Mouse (Mus musculus): ENCODE measurements around the gene Zc3h12d.
A peak's percentile ranks its signal among the peaks of the same experiment; 100 is the strongest.
"Not testable (repeated sequence)": the region's sequence is repeated elsewhere in the genome, so short reads cannot be mapped to it uniquely, and the experiment has no call there.

The Zc3h12d gene

DNA sequence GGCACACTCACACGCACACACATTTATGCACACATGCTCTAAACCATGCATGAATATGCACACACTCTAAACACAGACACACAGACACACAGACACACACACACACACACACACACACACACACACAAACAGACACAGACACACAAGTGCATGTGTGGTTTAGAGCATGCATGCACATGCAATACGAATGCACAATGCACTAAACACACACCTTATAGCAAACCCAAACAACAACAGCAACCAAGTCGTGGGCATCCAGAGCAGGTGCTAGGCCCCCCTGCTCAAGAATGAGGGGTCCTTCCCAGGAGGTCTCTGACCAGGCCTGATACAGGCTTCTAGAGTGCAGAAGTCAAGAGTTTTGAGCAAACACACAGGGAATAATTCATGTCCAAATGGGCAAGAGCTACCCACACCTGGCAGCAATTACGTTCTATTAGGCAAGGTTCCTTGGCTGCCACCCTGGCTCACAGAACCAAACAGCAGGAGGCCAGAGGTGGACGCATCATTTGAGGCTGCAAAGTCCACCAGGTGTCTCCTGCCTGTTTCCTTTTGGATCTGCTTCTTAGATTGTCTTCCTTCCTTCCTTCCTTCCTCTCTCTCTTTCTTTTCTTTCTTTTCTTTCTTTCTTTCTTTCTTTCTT, 39.2 kb downstream of the Zc3h12d start:
- no peak for DNase-seq (ENCODE audit: low spot score)

DNA sequence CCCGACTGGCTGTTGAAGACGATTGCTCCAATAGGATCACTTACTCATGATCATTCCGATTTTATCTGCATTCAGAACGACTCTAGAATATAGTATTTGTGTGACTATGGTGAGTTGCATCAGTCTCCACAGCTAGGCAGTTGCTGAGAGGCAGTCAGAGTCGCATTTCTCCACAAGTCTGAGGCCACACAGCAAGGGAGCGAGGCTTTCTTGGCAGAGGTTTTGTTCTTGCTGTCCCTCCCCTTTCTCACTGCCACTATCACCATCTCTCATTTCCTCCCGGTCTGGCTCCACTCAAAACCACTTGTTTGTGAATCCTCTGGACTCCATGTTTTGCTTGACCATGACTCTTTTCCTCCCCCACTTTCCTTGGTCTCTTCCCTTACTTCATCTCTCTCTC, 41.9 kb downstream of the Zc3h12d start:
- no peak for DNase-seq (ENCODE audit: low spot score)

DNA sequence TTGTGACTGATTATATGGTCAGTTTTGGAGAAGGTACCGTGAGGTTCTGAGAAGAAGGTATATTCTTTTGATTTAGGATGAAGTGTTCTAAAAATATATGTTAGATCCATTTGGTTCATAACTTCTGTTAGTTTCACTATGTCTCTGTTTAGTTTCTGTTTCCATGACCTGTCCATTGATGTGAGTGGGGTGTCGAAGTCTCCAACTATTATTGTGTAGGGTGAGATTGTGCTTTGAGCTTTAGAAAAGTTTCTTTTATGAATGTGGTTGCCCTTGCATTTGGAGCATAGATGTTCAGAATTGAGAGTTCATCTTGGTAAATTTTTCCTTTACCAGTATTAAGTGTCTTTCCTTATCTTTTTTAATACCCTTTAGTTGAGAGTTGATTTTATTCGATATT, 48.0 kb downstream of the Zc3h12d start:
- DNase-seq (ENCODE audit: low spot score) = not testable (repeated sequence)

DNA sequence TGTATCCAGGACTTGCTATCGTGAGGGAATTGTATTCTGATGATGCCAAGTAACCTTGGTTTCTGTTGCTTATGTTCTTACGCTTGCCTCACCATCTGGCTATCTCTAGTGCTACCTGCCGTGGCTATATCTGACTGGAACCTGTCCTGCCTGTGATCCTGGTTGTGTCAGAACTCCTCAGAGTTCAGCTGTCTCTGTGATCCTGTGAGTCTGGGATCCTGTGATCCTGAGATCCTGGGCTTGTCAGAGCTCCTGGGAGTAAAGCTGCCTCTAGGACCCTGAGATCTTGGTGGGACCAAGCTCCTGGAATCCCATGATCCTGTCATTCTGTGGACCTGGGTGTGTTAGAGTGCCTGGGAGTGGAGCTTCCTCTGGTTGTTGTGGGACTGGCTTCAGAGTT, 49.7 kb downstream of the Zc3h12d start:
- DNase-seq (ENCODE audit: low spot score) = no peak

DNA sequence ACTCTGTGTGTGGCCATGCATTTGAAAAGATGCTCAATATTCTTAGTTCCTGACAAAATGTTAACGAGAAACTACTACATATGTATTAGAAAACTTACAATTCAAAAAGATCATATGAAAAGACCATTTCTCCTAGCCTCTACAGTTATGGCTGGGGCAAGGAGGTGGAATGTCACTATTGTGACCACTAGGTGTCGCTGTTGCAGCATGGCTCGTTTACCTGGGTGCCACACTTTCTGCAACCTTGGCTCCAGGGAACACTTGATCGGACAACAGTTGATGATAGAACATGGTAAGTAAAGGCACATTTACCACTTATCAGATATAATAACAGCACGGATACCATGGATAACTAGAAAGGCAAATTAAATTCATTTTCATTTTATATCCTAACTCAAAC, 51.3 kb downstream of the Zc3h12d start:
- peak; percentile 87 for DNase-seq (ENCODE audit: low spot score)

DNA sequence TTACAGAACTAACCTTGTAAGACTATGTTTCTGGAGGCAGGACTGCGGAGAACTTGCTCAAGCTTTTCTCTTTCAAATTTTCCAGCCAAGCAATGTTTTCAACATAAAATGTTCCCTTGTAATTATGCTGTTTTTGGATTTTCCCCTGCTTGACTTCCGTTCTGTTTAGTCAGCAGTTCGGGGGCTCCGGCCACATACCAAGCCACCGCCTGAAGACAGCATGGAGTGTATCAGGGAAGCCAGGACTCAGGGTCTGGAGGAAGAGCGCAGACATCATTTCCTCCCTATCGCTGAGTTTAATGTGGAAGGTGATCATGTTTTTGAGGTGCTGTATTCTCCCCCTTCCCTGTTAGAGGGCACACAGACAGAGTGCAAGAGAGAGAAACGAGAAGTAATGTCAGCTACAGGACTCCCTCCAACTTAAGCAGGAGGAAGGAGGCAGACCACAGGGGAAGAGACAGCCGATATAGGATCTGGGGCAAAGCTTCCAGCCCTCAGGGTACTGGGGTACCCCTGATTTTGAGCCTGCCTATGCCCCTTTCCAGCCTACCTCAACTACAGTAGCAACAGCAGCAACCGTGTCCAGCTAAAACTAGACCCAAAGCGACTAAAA, 56.1 kb downstream of the Zc3h12d start:
- DNase-seq (ENCODE audit: low spot score) = no peak

DNA sequence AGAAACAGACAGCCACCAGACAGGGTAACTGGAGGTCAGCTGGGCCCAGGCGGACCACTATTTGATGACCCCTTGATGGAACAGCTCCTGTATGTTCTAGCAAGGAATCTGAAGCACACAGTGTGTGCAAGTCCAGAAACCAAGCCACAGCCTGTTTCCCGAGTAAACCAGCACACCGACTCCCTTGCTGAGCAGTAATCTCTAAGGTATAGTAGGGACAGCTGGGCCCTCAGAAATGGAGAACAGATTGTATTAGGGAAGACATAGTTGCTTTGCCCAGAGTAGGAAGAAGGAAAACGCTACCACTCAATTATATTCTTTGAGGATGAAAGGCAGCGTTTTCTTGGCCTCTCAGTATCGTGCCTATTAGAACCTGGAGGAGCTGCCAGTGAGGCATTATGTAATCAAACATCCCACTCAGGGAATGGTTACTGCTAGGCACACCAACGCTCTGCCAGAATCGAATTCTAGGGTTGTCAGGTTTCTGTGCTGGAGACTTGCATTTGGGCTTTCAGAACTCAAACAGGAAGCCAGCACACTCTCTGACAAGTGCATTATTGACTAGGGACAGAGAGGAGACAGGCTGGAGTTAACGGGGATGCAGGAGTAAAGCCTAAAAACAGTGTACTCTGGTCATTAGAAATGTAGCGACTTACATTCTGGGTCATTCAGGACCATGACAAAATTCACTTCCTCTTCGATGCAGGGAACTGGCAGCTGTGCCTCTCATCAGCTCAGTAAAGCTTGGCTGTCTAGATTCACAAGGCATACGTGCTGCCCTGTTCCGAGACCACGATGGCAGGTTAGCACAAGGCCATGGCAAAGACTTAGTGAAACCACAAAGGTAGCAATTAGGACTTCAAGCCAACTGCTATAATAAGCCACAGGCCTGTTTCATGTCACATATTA, 68.7 kb downstream of the Zc3h12d start:
- DNase-seq (ENCODE audit: low spot score) = no peak

DNA sequence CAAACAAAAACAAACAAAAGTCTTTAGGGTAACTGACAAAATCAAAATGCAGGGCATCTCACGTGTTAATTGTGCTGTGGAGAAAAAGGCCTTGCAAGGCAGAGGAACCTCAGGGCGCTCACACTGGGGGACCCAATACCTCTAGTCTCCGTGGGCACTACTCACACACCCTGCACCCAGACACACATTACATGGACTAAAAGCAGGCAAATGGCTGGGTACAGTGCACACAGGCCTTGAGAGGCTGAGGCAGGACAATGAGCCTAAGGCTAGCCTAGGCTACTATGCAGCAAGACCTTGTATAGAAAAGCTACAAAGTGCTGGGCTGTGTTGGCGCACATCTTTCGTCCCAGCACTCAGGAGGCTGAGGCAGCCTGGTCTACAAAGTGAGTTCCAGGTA, 71.9 kb downstream of the Zc3h12d start:
- DNase-seq (ENCODE audit: low spot score) = no peak

DNA sequence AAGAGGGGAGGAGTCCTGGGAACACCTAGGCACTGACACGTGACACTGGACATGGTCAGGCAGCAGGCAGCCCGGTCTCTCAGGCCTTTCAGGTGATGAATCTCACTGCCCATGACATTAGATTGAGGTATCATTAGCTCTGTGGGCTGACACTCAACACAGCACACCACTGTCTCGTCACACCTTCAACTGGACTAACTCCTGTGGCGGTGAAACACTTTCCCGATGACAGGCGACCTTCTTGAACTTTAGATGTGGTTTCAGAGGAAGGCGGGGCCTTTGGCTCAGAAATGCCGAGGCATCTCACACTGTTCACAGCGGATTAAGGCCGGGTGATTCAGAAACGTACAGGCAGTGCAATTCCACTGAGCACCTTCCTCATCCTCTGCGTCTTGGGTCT, 74.9 kb downstream of the Zc3h12d start:
- DNase-seq (ENCODE audit: low spot score) = no peak

DNA sequence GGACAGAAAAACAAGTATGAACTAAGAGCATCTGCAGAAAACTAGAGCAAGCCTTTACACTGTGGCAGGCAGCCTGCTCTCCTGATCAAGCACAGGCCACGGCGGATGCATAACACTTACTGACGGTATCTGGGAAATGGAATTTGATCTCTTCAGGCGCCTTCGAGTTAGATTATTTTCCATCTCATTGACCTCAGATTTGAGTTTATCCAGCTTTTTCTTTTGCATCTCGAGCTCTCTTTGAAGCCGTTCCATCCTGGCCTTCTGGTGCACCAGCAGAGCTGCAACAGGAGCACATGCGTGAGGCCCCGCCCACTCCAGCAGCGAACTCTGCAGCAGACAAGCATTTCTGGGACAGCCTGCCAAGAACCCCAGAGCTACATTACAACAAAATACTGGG, 79.0 kb downstream of the Zc3h12d start:
- DNase-seq (ENCODE audit: low spot score) = no peak

All from embryo, embryonic 10.5 days (tissue).